Mouse (Mus musculus) lung, postnatal 4 days (tissue): ENCODE measurements around the gene Lingo3.

Source experiments
- DNase-seq, 2 experiments: peaks; one replicate each; pipeline ENCODE4 v3.0.0; 2021

Lingo3 gene

DNA sequence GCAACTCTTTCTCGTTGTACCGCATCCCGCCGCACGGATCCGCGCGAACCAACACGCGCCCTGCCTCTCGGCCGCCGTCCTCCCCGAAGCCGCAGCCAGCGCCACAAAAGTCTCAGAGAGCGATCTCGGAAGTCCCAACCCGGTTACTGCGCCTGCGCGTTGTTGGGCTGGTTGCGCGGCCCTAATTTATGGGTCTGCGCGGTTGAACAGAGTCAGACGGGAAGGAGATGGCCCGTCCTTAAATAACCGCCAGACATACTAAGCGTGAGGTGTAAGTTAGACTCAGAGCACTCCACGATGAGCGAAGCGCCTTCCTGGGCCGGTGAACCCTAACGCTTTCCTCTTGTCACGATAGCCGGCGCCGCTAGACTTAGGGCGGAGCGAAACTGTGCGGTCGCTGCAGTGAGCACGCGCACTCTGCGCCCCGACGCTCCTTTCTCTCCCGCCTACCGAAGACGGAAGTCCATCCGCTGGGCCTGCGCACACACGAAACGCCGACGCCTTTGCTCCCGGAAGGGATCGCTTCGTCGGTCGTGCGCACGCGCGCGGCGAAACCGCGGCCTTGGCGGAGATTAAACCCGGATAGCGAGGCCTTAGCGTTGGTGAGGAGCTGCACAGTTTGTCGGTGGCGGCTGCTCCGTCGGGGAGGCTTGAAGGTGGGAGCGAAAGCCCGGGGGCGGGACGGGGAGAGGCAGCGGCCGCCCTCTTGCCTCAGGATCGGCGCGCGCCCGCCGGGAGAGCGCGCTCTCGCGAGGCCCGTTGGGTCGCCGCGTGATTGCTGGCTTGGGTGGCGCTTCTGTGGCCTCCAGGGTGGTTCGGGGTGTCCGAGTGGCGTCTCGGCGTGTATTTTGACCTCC is 45.5 kb downstream of the Lingo3 start, which contains the start of the genes Sf3a2 and Plekhj1:
Gene Sf3a2 (plus strand): TSS at position 49 of the 857 bp plus-strand sequence.
Gene Plekhj1 (minus strand): TSS at position 477 of the 857 bp plus-strand sequence.
- DNase-seq, result peak; percentile 95 to 97

DNA sequence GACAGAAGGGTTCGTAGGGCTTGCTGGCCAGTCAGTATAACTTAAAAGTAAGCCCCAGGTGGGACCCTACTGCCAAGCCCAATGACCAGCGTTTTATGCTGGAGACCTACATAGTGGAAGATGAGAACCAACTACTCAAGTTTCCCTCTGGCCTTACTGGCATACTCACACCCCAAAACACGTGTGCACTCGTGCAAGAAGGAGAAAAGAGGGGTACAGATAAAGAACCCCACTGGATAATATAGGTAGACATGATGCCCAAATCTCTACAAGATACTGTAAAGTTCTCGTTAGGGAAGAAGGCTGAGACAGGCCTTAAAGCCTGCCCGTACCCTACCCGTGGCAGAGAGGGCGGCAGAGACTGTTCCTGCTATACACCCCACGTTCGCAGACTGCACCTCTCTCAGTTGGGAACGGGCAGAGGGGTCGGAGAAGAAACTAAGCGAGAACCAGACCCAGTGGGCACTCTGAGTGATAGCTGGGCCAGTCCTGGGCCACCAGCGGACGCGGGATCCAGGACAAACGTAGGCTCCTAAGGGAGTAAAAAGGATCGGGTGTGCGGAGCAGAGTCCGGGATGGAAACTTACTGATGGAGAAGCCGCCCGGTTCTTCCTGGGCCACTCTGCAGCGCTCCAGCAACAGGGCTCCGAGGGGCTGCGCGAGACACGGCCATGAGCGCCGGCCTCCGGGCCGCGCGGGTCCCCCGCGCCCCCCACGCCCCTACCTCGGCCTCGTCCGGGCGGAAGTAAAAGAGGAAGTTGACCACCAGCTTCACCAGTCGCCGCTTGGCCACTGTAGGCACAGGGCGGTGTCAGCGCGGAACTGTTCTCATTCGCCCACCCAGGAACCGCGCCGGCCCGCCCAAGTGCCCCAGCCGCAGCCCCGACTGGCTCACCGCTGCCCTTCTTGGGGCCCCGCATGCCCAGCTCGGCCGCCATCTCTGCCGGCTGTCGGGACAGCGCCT is 46.4 kb downstream of the Lingo3 start:
- DNase-seq, result peak in 1 of 2 experiments; percentile 91

DNA sequence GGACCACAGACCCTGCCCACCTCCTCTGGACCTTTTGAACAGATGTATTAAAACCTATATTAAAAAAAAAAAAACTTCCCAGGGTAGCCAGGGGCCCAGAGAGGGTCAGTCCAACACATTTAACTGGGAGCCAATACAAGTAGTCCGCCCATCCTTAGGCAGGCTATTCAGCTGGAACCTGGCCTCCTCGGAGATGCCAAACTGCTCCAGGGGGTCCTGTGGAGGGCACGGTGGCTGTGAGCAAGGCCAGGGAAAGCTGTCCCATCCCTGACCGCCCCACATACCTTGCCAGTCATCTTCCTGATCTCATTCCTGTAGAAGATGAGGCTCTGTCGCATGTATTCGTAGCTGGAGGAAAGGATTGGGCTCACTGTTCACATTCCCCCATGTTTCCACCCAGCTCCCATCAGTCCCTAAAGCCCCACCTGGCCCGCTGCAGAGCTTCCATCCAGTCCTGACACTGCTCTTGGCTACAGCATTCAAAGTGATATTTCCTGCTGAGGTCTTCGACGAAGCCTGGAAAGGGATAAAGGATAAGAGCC is 47.5 kb downstream of the Lingo3 start:
- no peak for DNase-seq

- peak in 1 of 2 experiments; percentile 21 for DNase-seq
Observed at GRCm38 (mm10) chr10:80794750-80795149, 49.1 kb downstream of the Lingo3 start.

DNA sequence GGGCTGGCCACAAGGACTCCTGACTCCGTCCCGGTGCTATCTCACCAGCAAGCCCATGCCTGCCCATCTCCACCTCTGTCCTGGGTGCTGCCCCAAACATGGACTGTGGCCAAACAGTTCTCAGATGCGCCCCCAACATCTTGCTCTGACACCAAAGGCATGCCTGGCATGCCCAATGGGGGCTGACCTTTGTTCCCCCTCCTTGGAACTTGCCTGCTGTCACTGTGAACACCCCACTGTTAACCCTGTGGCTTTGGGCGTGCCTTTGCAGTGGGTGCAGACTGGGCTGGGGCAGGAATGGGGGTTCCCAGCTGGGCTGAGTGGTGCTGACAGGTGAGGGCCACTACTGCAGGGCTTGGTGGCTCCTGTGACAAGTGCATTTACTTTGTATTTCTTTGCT is 50.0 kb downstream of the Lingo3 start:
- DNase-seq, result peak in 1 of 2 experiments; percentile 20

GRCm38 (mm10) chr10:80793033-80793784 is 50.6 kb downstream of the Lingo3 start:
- no peak for DNase-seq

DNA sequence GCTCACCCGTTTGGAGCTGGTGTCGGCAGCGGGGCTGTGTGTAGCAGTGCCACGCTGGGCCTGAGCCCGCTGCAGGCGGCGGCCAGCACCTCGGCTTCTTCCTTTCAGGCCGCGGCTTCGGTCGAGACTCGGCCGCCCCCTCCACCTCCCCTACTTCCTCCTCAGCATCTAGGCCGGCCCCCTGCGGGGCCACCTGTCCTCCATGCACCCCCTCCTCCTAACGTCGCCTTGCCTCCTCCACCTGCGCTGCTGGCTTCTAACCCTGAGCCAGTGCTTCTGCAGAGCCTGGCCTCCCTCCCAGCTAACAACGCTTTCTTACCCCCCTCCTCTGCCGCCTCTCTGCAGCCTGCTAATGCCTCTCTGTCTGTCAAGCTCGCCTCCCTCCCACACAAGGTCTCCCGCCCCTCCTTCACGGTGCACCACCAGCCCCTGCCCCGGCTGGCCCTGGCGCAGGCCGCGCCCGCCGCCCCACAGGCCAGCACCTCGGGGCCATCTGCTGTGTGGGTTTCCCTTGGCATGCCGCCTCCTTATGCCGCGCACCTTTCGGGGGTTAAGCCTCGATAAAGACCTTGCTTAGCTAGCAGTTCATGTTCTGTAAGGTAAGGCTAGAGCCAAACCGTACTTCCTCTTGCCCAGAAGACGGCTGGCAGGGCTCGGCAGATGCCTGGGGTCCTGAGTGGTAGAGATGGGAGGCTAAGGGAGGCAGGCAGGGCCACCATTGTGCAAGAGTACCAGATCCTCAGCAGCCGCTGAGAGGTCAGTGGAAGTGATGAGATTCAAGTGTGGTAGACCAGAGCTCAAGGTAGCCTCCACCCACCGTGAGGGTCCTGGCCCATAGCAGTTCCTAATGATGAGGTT is 51.4 kb downstream of the Lingo3 start:
- no peak for DNase-seq

- peak in 1 of 2 experiments; percentile 44 for DNase-seq
Observed at GRCm38 (mm10) chr10:80791476-80792174, 52.2 kb downstream of the Lingo3 start.

DNA sequence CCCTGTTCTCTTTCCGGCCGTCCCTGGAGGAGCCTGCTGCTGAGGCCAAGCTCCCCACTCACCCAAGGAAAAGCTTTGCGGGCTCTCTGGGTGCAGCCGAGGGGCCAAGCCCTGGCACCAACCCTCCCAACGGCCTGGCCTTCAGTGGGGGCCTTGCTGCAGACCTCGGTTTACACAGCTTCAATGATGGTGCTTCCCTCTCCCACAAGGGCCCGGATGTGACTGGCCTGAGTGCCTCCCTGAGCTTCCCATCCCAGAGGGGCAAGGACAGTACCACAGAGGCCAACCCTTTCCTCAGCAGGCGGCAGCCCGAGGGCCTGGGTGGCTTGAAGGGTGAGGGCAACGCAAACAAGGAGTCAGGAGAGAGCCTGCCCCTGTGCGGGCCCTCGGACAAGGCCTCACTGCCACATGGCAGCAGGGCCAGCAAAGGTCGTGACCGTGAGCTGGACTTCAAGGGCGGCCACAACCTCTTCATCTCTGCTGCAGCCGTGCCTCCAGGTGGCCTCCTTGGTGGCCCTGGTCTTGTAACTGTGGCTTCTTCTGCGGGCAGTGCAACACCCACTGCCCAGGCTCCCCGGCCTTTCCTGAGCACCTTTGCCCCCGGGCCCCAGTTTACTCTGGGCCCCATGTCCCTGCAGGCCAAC is 53.0 kb downstream of the Lingo3 start:
- no peak for DNase-seq

- DNase-seq, result no peak
Observed at GRCm38 (mm10) chr10:80787517-80787916, 56.3 kb downstream of the Lingo3 start.

DNA sequence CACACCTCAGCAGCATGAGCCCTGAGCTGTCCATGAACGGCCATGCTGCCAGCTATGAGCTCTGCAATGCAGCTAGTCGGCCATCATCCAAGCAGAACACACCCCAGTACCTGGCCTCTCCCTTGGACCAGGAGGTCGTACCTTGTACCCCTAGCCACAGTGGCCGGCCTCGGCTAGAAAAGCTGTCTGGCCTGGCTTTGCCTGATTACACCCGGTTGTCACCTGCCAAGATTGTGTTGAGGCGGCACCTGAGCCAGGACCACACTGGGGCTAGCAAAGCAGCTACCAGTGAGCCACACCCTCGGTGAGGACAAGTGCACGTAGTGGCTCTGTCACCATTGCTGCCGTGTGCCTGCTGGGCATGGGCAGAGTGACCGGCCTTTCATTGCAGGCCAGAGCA is 57.9 kb downstream of the Lingo3 start:
- no peak for DNase-seq

GRCm38 (mm10) chr10:80784871-80785270 is 59.0 kb downstream of the Lingo3 start:
- DNase-seq, result no peak

GRCm38 (mm10) chr10:80784302-80784701 is 59.5 kb downstream of the Lingo3 start:
- no peak for DNase-seq
